Mouse (Mus musculus): ENCODE results near the gene Mfsd9. TPM values are rescaled to one million over a fixed set of nuclear protein-coding genes. Genes with fewer than 3 reads are reported as not detected.

Mfsd9 gene
- total and polyA plus RNA-seq, 3 experiments: not detected

DNA sequence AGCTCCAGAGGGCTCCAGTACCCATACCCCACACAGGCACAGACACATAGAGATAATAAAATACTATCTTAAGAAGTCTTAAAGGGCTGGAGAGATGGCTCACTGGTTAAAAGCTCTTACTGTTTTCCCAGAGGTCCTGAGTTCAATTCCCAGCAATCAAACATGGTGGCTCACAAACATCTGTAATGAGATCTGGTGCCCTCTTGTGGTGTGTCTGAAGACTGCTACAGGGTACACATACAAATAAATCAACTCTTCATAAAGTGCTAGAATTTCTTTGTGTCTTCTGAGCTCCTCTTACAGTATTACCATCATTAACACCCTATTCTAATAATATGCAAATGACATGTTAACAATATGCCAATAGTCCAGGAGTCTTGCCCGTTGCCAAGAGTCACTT, 26.4 kb downstream of the Mfsd9 start:
- Histone ChIP-seq H3K9me3 (replicated peaks; ENCODE audit: low read length) (peaks cover 72% of the 10 kb centered on the region), H3K79me2 (replicated peaks; ENCODE audit: control insufficient read depth, extremely low read depth, insufficient read depth, poor library complexity, severe bottlenecking) (no peaks in the 10 kb centered on the region), H3K27ac (ENCODE audit: insufficient read depth, low read depth) (no peak overlapping the region), H3K4me3 (replicated peaks in 1 of 3; ENCODE audit: low read depth in 2 of 3, low read length in 2 of 3, poor library complexity in 1 of 3) (no peak overlapping the region), H3K4me2 (ENCODE audit: insufficient read depth, low read depth, poor library complexity, severe bottlenecking) (no peak overlapping the region), H3K4me1 (ENCODE audit: control insufficient read depth in 1 of 2, insufficient read depth in 2 of 2) (no peaks in the 10 kb centered on the region), H3K9ac (ENCODE audit: insufficient read depth, low read depth) (no peak overlapping the region), H3K27me3 (replicated peaks) (no peaks in the 10 kb centered on the region), H3K36me3 (replicated peaks in 1 of 2; ENCODE audit: control insufficient read depth in 1 of 2, insufficient read depth in 1 of 2, low read length in 1 of 2) (no peaks in the 10 kb centered on the region)
- in situ Hi-C loops (cut with MboI; ENCODE audit: low pct_ligation_motif_present, low pct_unique_long_range_greater_than_20kb, low sequenced_read_pairs) (no loop called here), dilution Hi-C loops (cut with MboI; ENCODE audit: extremely low pct_ligation_motif_present, extremely low pct_unique_long_range_greater_than_20kb, low sequenced_read_pairs) (no loop called here)
- DNase-seq (ENCODE audit: extremely low read depth): no peak
- TF ChIP-seq BHLHE40 (IDR thresholded peaks at IDR 0.05; ENCODE audit: low read depth, low read length): no peak
- no peak for TF ChIP-seq EP300 (IDR thresholded peaks at IDR 0.05; ENCODE audit: low read length)
- TF ChIP-seq USF2 (conservative IDR thresholded peaks at IDR 0.05; ENCODE audit: low read depth, low read length): no peak
- no peak for TF ChIP-seq MXI1 (IDR thresholded peaks at IDR 0.05; ENCODE audit: low read depth, low read length)
- no peak for TF ChIP-seq POLR2A (IDR thresholded peaks at IDR 0.05; ENCODE audit: low read depth, low read length)
- TF ChIP-seq RCOR1 (conservative IDR thresholded peaks at IDR 0.05; ENCODE audit: low read depth, low read length): no peak
- TF ChIP-seq MAFK (IDR thresholded peaks at IDR 0.05; ENCODE audit: insufficient replicate concordance, low read length): no peak

DNA sequence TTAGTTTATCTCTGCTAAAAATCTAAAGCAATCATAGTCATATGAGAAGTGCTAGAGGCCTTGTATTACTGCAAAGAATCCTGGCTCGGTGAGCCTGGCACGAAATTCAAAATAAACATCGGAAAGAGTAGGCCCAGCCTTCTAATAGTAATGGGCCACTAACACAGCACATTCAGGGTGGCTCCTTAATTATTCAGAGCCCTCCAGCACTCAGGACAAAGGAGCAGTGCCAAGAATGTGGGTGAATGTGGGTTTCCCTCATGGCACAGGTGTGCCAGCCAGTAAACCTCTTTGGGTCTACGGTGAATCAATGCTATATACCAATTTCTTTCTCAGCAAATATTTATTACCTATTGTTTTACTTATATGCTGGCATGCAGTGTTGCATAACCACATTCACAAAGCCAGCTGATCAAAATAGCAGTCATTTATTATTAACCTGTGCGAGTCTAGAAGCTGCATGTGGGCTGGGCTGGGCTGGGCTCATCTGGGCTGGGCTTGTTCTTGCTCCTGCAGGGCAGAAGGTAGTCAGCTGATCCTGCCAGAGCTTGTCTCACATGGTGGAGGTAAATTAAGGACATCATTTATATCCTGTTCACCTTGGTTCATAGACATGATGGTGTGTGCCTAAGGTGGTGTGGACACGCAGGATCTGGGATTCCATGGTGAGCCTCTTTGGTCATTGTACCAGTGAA, 30.6 kb downstream of the Mfsd9 start:
- Histone ChIP-seq H3K4me2 (ENCODE audit: insufficient read depth, low read depth, poor library complexity, severe bottlenecking) (no peak overlapping the region), H3K9ac (ENCODE audit: insufficient read depth, low read depth) (no peak overlapping the region), H3K4me1 (ENCODE audit: control insufficient read depth in 1 of 2, insufficient read depth in 2 of 2) (no peaks in the 10 kb centered on the region), H3K4me3 (replicated peaks in 1 of 3; ENCODE audit: low read depth in 2 of 3, low read length in 2 of 3, poor library complexity in 1 of 3) (no peak overlapping the region), H3K27me3 (replicated peaks) (no peaks in the 10 kb centered on the region), H3K27ac (ENCODE audit: insufficient read depth, low read depth) (no peak overlapping the region), H3K79me2 (replicated peaks; ENCODE audit: control insufficient read depth, extremely low read depth, insufficient read depth, poor library complexity, severe bottlenecking) (no peaks in the 10 kb centered on the region), H3K36me3 (replicated peaks in 1 of 2; ENCODE audit: control insufficient read depth in 1 of 2, insufficient read depth in 1 of 2, low read length in 1 of 2) (no peaks in the 10 kb centered on the region), H3K9me3 (replicated peaks; ENCODE audit: low read length) (peaks cover 68% of the 10 kb centered on the region)
- no peak for DNase-seq (ENCODE audit: extremely low read depth)
- dilution Hi-C loops (cut with MboI; ENCODE audit: extremely low pct_ligation_motif_present, extremely low pct_unique_long_range_greater_than_20kb, low sequenced_read_pairs): no loop called here
- TF ChIP-seq TCF12 (IDR thresholded peaks at IDR 0.05; ENCODE audit: low read depth, low read length): no peak
- TF ChIP-seq USF2 (conservative IDR thresholded peaks at IDR 0.05; ENCODE audit: low read depth, low read length): no peak
- TF ChIP-seq HCFC1 (IDR thresholded peaks at IDR 0.05; ENCODE audit: low read depth, low read length): no peak
- no peak for TF ChIP-seq CHD2 (IDR thresholded peaks at IDR 0.05; ENCODE audit: low read length)
- no peak for TF ChIP-seq ZNF384 (IDR thresholded peaks at IDR 0.05; ENCODE audit: low read depth, low read length)
- TF ChIP-seq ELF1 (IDR thresholded peaks at IDR 0.05; ENCODE audit: low read depth, low read length): no peak
- no peak for TF ChIP-seq MAZ (IDR thresholded peaks at IDR 0.05; ENCODE audit: low read depth, low read length)
- no peak for TF ChIP-seq CHD1 (IDR thresholded peaks at IDR 0.05; ENCODE audit: low read depth, low read length)
- no peak for TF ChIP-seq KAT2A (IDR thresholded peaks at IDR 0.05; ENCODE audit: insufficient replicate concordance, low read length)
- no peak for TF ChIP-seq MEF2A (IDR thresholded peaks at IDR 0.05; ENCODE audit: borderline replicate concordance, low read depth, low read length)
- no peak for TF ChIP-seq NRF1 (IDR thresholded peaks at IDR 0.05; ENCODE audit: low read depth, low read length)
- no peak for TF ChIP-seq CTCF (conservative IDR thresholded peaks at IDR 0.05 in 1 of 2, IDR thresholded peaks at IDR 0.05 in 1 of 2; ENCODE audit: low read depth in 2 of 2, low read length in 2 of 2)
- TF ChIP-seq ZMIZ1 (IDR thresholded peaks at IDR 0.05; ENCODE audit: low read depth, low read length): no peak
- in situ Hi-C loops (cut with MboI; ENCODE audit: low pct_ligation_motif_present, low pct_unique_long_range_greater_than_20kb, low sequenced_read_pairs): no loop called here
